Mouse (Mus musculus): ENCODE results near the gene Pde7b. TPM values are rescaled to one million over a fixed set of nuclear protein-coding genes. Genes with fewer than 3 reads are reported as not detected.

The Pde7b gene
- polyA plus RNA-seq, 1 experiment from 2014 or later = 2.4 TPM

DNA sequence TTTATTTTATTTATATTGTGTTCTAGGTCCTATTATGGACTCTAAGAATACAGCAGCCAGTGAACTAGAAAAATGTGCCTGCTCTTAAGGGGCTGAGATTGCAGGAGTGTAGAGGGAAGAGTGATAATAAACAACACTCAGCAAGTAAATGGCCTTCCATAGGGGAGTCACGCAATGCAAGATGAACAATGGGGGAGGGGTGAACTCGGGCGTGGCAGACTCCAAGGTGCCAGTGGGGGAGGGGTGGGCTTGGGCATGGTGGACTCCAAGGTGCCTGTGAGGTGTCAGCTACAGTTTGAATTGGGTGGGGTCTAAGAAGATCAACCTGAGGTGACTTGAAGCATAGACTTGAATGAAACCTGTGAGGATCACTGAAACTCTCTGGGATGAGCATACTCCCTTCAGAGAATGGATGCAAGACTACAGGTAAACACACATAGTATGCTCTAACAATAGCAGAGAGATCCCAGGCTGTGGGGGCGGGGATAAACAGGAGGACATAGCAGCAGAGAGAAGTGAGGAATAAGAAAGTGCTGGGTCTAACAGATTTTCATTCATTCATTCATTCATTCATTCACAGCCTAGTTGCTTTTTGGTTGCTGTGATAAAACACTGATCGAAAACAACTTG lies 230.9 kb downstream of the Pde7b start:
- no peak overlapping the region for H3K27ac ChIP-seq (ENCODE audit: low read length)
- H3K9ac ChIP-seq (replicated peaks; ENCODE audit: low read length) = no peak overlapping the region
- no peaks in the 10 kb centered on the region for H3K27me3 ChIP-seq (ENCODE audit: insufficient read depth, low read length)
- H3K9me3 ChIP-seq (ENCODE audit: low read length) = no peaks in the 10 kb centered on the region
- no peaks in the 10 kb centered on the region for H3K36me3 ChIP-seq (ENCODE audit: insufficient read depth, low read length)
- no peak for ATAC-seq (ENCODE audit: low FRiP score, low TSS enrichment)
- no peak overlapping the region for H3K4me3 ChIP-seq (ENCODE audit: low read length)
- no peak overlapping the region for H3K4me2 ChIP-seq (replicated peaks; ENCODE audit: low read depth, low read length)
- peaks cover 2% of the 10 kb centered on the region; the same call in 1 of the 2 replicates for H3K4me1 ChIP-seq (ENCODE audit: insufficient read depth, low read length)
- WGBS = 79% methylated on average over 5 of the region's 5 CpGs

DNA sequence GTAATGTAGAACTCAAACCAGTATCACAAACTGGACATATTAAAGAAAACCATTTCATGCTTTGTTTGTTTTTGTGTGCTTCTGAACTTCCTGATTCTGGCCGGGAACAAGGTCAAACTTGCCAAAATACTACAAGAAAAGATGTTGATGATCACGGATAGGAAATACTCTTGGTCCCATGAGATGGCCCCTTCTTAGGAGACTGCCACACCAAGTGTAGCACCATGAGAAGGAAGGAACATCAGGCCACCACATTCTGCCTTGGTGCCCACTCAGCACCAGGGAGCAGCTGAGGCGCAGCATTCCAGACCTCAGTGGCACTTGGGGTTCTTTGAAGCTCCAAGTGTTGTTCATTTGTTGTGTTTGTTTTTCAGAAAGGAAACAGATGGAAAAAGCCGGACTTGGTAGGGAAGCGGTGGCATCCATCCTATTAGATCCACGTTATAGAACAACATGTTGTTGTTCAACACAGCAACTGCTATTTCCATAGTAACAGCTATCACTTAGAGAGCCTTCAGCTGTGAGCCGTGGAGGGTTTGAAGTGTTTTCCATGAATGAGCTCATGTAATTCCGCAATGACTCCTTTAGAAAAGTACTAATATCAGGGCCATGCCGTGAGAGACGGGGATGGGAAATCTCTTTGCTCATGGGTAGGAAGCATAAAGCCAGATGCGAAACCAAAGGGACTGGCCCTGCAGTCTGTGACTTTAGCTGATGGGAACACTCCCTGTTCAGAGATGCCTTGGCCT lies 232.5 kb downstream of the Pde7b start:
- H3K9me3 ChIP-seq (ENCODE audit: low read length) = no peaks in the 10 kb centered on the region
- no peak for ATAC-seq (ENCODE audit: low FRiP score, low TSS enrichment)
- H3K9ac ChIP-seq (replicated peaks; ENCODE audit: low read length) = no peak overlapping the region
- WGBS = 73% methylated on average over 11 of the region's 11 CpGs
- H3K4me1 ChIP-seq (ENCODE audit: insufficient read depth, low read length) = peaks cover 2% of the 10 kb centered on the region; the same call in 1 of the 2 replicates
- H3K27me3 ChIP-seq (ENCODE audit: insufficient read depth, low read length) = no peaks in the 10 kb centered on the region
- no peak overlapping the region for H3K4me3 ChIP-seq (ENCODE audit: low read length)
- H3K36me3 ChIP-seq (ENCODE audit: insufficient read depth, low read length) = no peaks in the 10 kb centered on the region
- H3K4me2 ChIP-seq (replicated peaks; ENCODE audit: low read depth, low read length) = no peak overlapping the region
- H3K27ac ChIP-seq (ENCODE audit: low read length) = peak overlapping the region; percentile 43; the same call in 1 of the 2 replicates

DNA sequence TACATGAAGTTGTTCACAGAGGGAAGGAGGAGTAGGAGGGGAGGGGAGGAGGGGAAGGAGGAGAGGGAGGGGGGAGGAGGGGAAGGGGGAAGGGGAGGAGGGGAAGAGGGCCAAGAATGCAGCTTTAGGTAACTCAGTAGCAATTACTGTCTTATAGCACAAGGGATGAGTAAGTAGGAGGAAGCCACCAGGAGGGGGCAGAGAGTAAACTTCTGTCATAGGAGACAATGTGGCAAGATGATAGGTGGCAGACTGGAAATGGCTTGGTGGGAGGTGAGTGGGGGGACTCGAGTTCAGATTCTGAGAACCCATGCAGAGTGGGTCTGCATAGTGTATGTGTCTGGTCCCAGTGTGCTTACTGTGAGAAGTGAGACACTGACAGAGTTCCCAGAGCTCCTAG lies 234.1 kb downstream of the Pde7b start:
- ATAC-seq (ENCODE audit: low FRiP score, low TSS enrichment) = no peak
- H3K4me1 ChIP-seq (ENCODE audit: insufficient read depth, low read length) = peaks cover 9% of the 10 kb centered on the region; the same call in 1 of the 2 replicates
- no peak overlapping the region for H3K27ac ChIP-seq (ENCODE audit: low read length)
- no peaks in the 10 kb centered on the region for H3K36me3 ChIP-seq (ENCODE audit: insufficient read depth, low read length)
- H3K4me2 ChIP-seq (replicated peaks; ENCODE audit: low read depth, low read length) = no peak overlapping the region
- no peaks in the 10 kb centered on the region for H3K9me3 ChIP-seq (ENCODE audit: low read length)
- H3K4me3 ChIP-seq (ENCODE audit: low read length) = no peak overlapping the region
- H3K27me3 ChIP-seq (ENCODE audit: insufficient read depth, low read length) = no peaks in the 10 kb centered on the region
- WGBS = 30% methylated on average over 1 of the region's 1 CpGs
- H3K9ac ChIP-seq (replicated peaks; ENCODE audit: low read length) = no peak overlapping the region

DNA sequence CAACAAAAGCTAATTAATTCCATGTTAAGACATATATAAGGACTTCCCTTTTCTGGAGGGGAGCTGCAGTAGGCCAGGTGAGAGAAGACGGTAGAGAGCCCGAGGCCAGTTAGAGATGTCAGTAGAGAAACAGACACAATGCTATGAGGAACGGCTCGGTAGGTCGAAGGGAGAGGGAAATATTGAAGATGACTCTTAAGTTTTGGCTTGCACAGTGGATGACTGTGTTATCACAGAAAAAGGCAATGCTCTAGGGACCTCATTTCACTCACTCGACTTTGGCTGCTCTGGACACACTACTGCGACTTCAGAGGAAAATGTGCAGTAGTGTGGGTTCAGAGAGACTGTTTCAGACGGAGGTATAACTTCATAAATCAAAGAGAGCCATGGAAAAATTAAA lies 234.6 kb downstream of the Pde7b start:
- Histone ChIP-seq H3K4me3 (ENCODE audit: low read length) (no peak overlapping the region), H3K9ac (replicated peaks; ENCODE audit: low read length) (no peak overlapping the region), H3K27me3 (ENCODE audit: insufficient read depth, low read length) (no peaks in the 10 kb centered on the region), H3K36me3 (ENCODE audit: insufficient read depth, low read length) (no peaks in the 10 kb centered on the region), H3K4me2 (replicated peaks; ENCODE audit: low read depth, low read length) (no peak overlapping the region), H3K4me1 (ENCODE audit: insufficient read depth, low read length) (peaks cover 9% of the 10 kb centered on the region; the same call in 1 of the 2 replicates), H3K27ac (ENCODE audit: low read length) (no peak overlapping the region), H3K9me3 (ENCODE audit: low read length) (no peaks in the 10 kb centered on the region)
- no peak for ATAC-seq (ENCODE audit: low FRiP score, low TSS enrichment)
- WGBS = 83% methylated on average over 8 of the region's 8 CpGs

DNA sequence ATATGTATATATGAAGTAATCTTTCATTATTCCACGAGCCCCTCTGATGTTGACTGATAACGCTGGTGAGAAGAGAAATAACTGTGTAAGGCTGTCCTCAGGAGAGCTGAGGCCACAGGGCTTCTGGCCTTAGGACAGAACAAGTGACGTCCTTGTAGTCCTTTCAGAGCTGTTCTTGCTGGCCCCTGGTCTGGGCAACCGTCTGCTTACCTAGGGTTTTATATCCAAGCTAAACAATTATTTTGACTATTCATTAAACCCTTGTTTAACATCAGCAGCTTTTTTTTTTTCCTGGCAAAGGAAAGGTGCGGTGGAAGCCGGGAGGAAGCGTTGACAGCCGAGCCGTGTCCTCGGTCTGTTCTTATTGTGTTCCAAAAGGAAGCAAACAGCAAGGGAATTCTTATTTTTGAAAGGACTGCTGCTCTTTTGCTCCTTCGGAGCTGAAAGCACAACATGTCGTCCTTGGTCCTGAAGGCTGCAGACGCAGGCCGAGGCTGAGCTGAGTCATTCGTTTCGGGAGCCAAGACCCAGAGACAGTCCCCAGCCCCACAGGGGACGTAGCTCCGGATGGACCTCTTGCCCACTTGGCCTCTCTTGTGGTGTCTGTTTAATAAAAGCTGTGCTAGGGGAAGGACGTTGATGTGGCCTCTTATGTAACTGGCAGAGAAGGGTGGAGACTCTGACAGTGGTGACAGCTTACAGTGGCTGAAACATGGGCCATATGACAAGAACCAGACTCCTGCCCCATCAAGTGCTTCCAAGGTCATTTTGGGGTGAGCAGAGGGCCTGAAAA lies 238.2 kb downstream of the Pde7b start:
- 0 out of 2 replicates have a peak overlapping the region, but pooled peaks have one; percentile 1 for H3K4me2 ChIP-seq (replicated peaks; ENCODE audit: low read depth, low read length)
- H3K4me1 ChIP-seq (ENCODE audit: insufficient read depth, low read length) = peaks cover 7% of the 10 kb centered on the region; the same call in 1 of the 2 replicates
- no peaks in the 10 kb centered on the region for H3K36me3 ChIP-seq (ENCODE audit: insufficient read depth, low read length)
- no peak overlapping the region for H3K9ac ChIP-seq (replicated peaks; ENCODE audit: low read length)
- H3K9me3 ChIP-seq (ENCODE audit: low read length) = no peaks in the 10 kb centered on the region
- H3K27ac ChIP-seq (ENCODE audit: low read length) = peak overlapping the region; percentile 1; the same call in 1 of the 2 replicates
- no peaks in the 10 kb centered on the region for H3K27me3 ChIP-seq (ENCODE audit: insufficient read depth, low read length)
- WGBS = 52% methylated on average over 19 of the region's 19 CpGs
- H3K4me3 ChIP-seq (ENCODE audit: low read length) = no peak overlapping the region
- peak; percentile 65; the same call in 1 of the 2 replicates for ATAC-seq (ENCODE audit: low FRiP score, low TSS enrichment)

DNA sequence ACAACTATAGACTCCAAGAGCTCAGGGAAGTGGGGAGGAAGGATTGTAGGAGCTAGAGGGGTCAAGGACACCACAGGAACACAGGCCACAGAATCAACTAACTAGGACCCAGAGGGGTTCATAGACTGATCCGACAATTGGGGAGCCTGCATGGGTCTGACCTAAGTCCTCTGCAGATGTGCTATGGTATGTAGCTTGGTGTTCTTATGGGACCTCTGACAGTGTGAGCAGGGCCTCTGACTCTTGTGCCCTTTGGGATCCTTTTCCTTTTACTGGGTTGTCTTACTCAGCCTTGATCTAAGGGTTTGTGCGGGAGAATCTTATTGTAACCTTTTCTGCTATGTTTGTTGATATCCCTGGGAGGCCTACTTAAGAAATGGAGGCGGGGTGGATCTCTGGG lies 239.1 kb downstream of the Pde7b start:
- no peaks in the 10 kb centered on the region for H3K36me3 ChIP-seq (ENCODE audit: insufficient read depth, low read length)
- whole genome bisulfite sequencing = 61% methylated on average over 3 of the region's 3 CpGs

DNA sequence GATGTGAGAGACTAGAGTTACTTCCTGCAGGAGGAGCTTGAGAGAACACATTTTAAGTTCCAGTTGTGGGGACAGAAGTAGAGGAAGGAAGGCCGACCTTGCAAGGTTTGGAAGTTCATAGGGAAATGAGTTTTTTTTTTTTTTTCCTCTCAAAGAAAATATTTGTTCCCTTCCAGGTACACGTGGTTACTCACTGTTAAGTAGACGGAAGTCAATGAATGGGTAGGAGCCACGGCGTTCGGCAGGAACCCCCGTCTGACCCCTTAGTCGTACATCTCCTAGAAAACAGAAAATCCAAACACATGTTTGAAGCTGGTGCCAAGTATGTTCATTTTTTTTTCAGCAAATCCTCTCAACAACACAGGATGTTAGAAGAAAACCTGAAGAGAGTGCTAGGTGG lies 245.4 kb downstream of the Pde7b start:
- no peak overlapping the region for H3K4me2 ChIP-seq (replicated peaks; ENCODE audit: low read depth, low read length)
- 0 out of 2 replicates have a peak, but pooled peaks cover 5% of the 10 kb centered on the region for H3K4me1 ChIP-seq (ENCODE audit: insufficient read depth, low read length)
- no peaks in the 10 kb centered on the region for H3K9me3 ChIP-seq (ENCODE audit: low read length)
- H3K36me3 ChIP-seq (ENCODE audit: insufficient read depth, low read length) = no peaks in the 10 kb centered on the region
- no peak overlapping the region for H3K4me3 ChIP-seq (ENCODE audit: low read length)
- H3K9ac ChIP-seq (replicated peaks; ENCODE audit: low read length) = no peak overlapping the region
- no peaks in the 10 kb centered on the region for H3K27me3 ChIP-seq (ENCODE audit: insufficient read depth, low read length)
- peak overlapping the region; percentile 37; the same call in 1 of the 2 replicates for H3K27ac ChIP-seq (ENCODE audit: low read length)
- WGBS = 35% methylated on average over 8 of the region's 8 CpGs
- ATAC-seq (ENCODE audit: low FRiP score, low TSS enrichment) = peak; percentile 57; the same call in 1 of the 2 replicates

More for the DNA sequence above, 239.1 kb downstream of the Pde7b start:
- H3K9ac ChIP-seq (replicated peaks; ENCODE audit: low read length) = no peak overlapping the region
- no peak overlapping the region for H3K4me3 ChIP-seq (ENCODE audit: low read length)
- H3K27me3 ChIP-seq (ENCODE audit: insufficient read depth, low read length) = no peaks in the 10 kb centered on the region
- H3K4me1 ChIP-seq (ENCODE audit: insufficient read depth, low read length) = peaks cover 7% of the 10 kb centered on the region; the same call in 1 of the 2 replicates
- H3K9me3 ChIP-seq (ENCODE audit: low read length) = no peaks in the 10 kb centered on the region
- ATAC-seq (ENCODE audit: low FRiP score, low TSS enrichment) = no peak
- no peak overlapping the region for H3K27ac ChIP-seq (ENCODE audit: low read length)
- H3K4me2 ChIP-seq (replicated peaks; ENCODE audit: low read depth, low read length) = no peak overlapping the region

DNA sequence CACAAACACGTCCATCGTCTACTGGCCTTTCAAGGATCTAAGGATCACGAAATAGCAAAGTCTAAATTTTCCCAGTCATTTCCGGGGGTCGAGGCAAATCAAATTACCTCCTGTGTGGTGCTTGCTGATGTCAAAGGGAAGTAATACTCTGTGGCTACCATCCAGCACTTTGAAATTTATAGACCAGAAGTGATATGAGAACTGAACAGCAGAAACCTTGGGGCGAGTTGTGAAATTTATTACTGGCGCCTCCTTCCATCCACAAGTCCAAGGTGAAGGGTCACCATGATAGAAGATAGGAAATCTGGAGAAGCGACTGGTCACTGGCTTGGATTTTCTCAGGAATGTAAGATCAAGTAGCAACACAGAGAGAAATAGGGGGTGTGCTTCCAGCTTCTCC lies 246.4 kb downstream of the Pde7b start:
- ATAC-seq (ENCODE audit: low FRiP score, low TSS enrichment) = no peak
- WGBS = 30% methylated on average over 8 of the region's 8 CpGs
- Histone ChIP-seq H3K4me1 (ENCODE audit: insufficient read depth, low read length) (0 out of 2 replicates have a peak, but pooled peaks cover 5% of the 10 kb centered on the region), H3K9ac (replicated peaks; ENCODE audit: low read length) (no peak overlapping the region), H3K4me3 (ENCODE audit: low read length) (no peak overlapping the region), H3K9me3 (ENCODE audit: low read length) (no peaks in the 10 kb centered on the region), H3K36me3 (ENCODE audit: insufficient read depth, low read length) (no peaks in the 10 kb centered on the region), H3K27me3 (ENCODE audit: insufficient read depth, low read length) (no peaks in the 10 kb centered on the region), H3K4me2 (replicated peaks; ENCODE audit: low read depth, low read length) (no peak overlapping the region), H3K27ac (ENCODE audit: low read length) (no peak overlapping the region)

DNA sequence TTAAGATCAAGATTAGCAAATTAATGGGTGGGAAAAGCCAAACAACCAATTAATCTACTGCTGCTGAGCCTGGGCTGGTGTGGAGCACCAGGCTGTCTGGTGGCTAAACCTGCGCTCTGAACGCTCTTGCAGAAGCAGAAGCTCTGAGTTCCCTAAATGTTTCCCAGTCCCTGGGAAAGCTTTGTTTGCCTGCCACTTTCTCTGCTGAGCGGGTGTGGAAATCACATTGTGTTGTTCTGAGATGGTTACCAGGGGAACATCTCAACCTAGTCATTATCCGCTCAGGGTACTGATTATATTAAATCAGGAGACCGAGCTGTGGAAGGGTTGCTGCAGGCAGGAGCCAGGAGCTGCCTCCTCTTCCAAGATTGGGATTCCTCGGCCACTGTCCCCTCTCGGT lies 250.0 kb downstream of the Pde7b start:
- Histone ChIP-seq H3K27ac (ENCODE audit: low read length) (no peak overlapping the region), H3K36me3 (ENCODE audit: insufficient read depth, low read length) (no peaks in the 10 kb centered on the region), H3K4me1 (ENCODE audit: insufficient read depth, low read length) (0 out of 2 replicates have a peak, but pooled peaks cover 5% of the 10 kb centered on the region), H3K9ac (replicated peaks; ENCODE audit: low read length) (no peak overlapping the region), H3K27me3 (ENCODE audit: insufficient read depth, low read length) (no peaks in the 10 kb centered on the region), H3K9me3 (ENCODE audit: low read length) (no peaks in the 10 kb centered on the region), H3K4me3 (ENCODE audit: low read length) (no peak overlapping the region), H3K4me2 (replicated peaks; ENCODE audit: low read depth, low read length) (no peak overlapping the region)
- 86% methylated on average over 7 of the region's 7 CpGs for WGBS
- no peak for ATAC-seq (ENCODE audit: low FRiP score, low TSS enrichment)

All from kidney, embryonic 16.5 days (tissue).